Mouse (Mus musculus) myocyte (in vitro differentiated cells): ENCODE measurements at regions not wholly inside any gene's neighbourhood (a gene's known extent, or its start where the extent isn't known, plus 50 kb on each side); places are given as distances from the start of the nearest gene placed in this dataset.

ENCODE experiments used
- H3K27me3 ChIP-seq: one replicate; pipeline ENCODE4 v1.6.1; 2011; ENCODE audit not compliant: control insufficient read depth, insufficient read depth, insufficient read length
- H3K36me3 ChIP-seq: one replicate; pipeline ENCODE4 v1.6.1; 2011; ENCODE audit not compliant: control insufficient read depth, insufficient read depth
- H3K4me2 ChIP-seq: one replicate; pipeline ENCODE4 v1.6.1; 2011; ENCODE audit warnings: low read depth, control low read depth
- H3K4me3 ChIP-seq: one replicate; pipeline ENCODE4 v1.5.1; 2011; ENCODE audit warnings: mild to moderate bottlenecking, control low read depth, moderate library complexity
- H3K79me2 ChIP-seq: one replicate; pipeline ENCODE4 v1.6.1; 2011; ENCODE audit not compliant: control insufficient read depth, insufficient read depth
- H3ac ChIP-seq: one replicate; pipeline ENCODE4 v1.6.1; 2011; ENCODE audit not compliant: control insufficient read depth, insufficient read length
- CEBPB ChIP-seq: IDR thresholded peaks from 2 replicates; pipeline ENCODE4 v1.6.1; 2011; ENCODE audit warnings: mild to moderate bottlenecking, moderate library complexity; ENCODE audit not compliant: poor library complexity, insufficient read depth, severe bottlenecking
- E2F4 ChIP-seq: IDR thresholded peaks from one replicate; pipeline ENCODE4 v1.6.1; 2011; ENCODE audit warnings: mild to moderate bottlenecking, control low read depth, moderate library complexity; ENCODE audit not compliant: insufficient read depth
- MAX ChIP-seq: IDR thresholded peaks from one replicate; pipeline ENCODE4 v1.6.1; 2011; ENCODE audit warnings: low read depth, mild to moderate bottlenecking, control low read depth
- MYOD1 ChIP-seq, 3 experiments: IDR thresholded peaks; one replicate each; pipeline ENCODE4 v1.6.1; 2011; ENCODE audit warnings: control low read depth in 2 of 3, low read depth in 2 of 3, mild to moderate bottlenecking in 2 of 3, moderate library complexity in 1 of 3; ENCODE audit not compliant: insufficient read length in 2 of 3, control insufficient read depth in 1 of 3
- MYOG ChIP-seq, 3 experiments: IDR thresholded peaks; one replicate each; pipeline ENCODE4 v1.6.1; 2011; ENCODE audit warnings: control low read depth in 2 of 3, low read depth in 2 of 3, mild to moderate bottlenecking in 2 of 3; ENCODE audit not compliant: insufficient read length in 2 of 3, control insufficient read depth in 1 of 3, insufficient read depth in 1 of 3
- POLR2A ChIP-seq: IDR thresholded peaks from one replicate; pipeline ENCODE4 v1.6.1; 2011; ENCODE audit warnings: low read depth, mild to moderate bottlenecking, control low read depth, moderate library complexity; ENCODE audit not compliant: insufficient read length
- POLR2AphosphoS2 ChIP-seq: IDR thresholded peaks from one replicate; pipeline ENCODE4 v1.6.1; 2011; ENCODE audit warnings: low read depth, control low read depth; ENCODE audit not compliant: insufficient read length
- REST ChIP-seq: IDR thresholded peaks from one replicate; pipeline ENCODE4 v1.6.1; 2011; ENCODE audit warnings: mild to moderate bottlenecking, control low read depth, moderate library complexity; ENCODE audit not compliant: insufficient read depth, insufficient read length
- SRF ChIP-seq: IDR thresholded peaks from one replicate; pipeline ENCODE4 v1.6.1; 2011; ENCODE audit warnings: low read depth; ENCODE audit not compliant: control insufficient read depth, insufficient read length
- TCF12 ChIP-seq: IDR thresholded peaks from one replicate; pipeline ENCODE4 v1.6.1; 2011; ENCODE audit warnings: mild to moderate bottlenecking, control low read depth; ENCODE audit not compliant: poor library complexity, insufficient read depth, severe bottlenecking
- TCF3 ChIP-seq: IDR thresholded peaks from one replicate; pipeline ENCODE4 v1.6.1; 2011; ENCODE audit warnings: low read depth, control low read depth; ENCODE audit not compliant: insufficient read length
- USF1 ChIP-seq: IDR thresholded peaks from one replicate; pipeline ENCODE4 v1.6.1; 2011; ENCODE audit warnings: low read depth, mild to moderate bottlenecking, control low read depth, moderate library complexity

- no peak for TF ChIP-seq TCF3
- no peak for TF ChIP-seq SRF
- no peak for TF ChIP-seq USF1
- no peak for TF ChIP-seq MYOD1 (IDR thresholded peaks at IDR 0.05; ENCODE audit: control insufficient read depth in 1 of 3, insufficient read length in 2 of 3, low read depth in 2 of 3)
- TF ChIP-seq CEBPB = no peak
- TF ChIP-seq TCF12 = no peak
- no peak for TF ChIP-seq E2F4
- no peak for TF ChIP-seq POLR2AphosphoS2
- no peak for TF ChIP-seq POLR2A
- no peak for TF ChIP-seq REST
- no peak for TF ChIP-seq MYOG (IDR thresholded peaks at IDR 0.05; ENCODE audit: control insufficient read depth in 1 of 3, insufficient read depth in 1 of 3, insufficient read length in 2 of 3, low read depth in 2 of 3)
- TF ChIP-seq MAX = no peak
- Histone ChIP-seq H3K36me3 (no peaks in the 10 kb centered on the region), H3K4me2 (no peak overlapping the region)
These were observed 293.8 kb downstream of the Bcl11a start for GRCm38 (mm10) chr11:24371687-24371950.

DNA sequence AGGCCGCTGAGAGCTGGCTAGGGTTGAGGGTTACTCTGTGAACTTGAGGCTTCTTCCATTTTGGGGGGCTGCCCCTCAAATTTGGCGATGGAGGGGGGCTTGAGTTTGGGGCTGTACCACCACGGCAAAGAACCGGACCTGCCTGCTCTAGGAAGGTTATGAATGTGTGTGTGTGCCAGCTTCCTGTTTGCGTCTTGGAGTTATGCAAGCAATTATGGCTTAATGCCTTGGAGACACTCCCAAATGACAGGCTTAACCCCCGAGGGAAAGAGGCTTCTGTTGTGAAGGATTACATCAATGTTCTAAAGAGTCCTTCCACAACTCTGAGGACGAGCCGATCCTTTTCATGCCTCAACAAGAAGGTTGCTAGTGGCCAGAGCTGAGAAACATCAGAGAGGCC lies 294.1 kb downstream of the Bcl11a start:
- no peak overlapping the region for H3K4me3 ChIP-seq
- H3K36me3 ChIP-seq = no peaks in the 10 kb centered on the region
- TF ChIP-seq USF1 (no peak), POLR2A (no peak), POLR2AphosphoS2 (no peak), TCF3 (no peak), MYOG (IDR thresholded peaks at IDR 0.05; ENCODE audit: control insufficient read depth in 1 of 3, insufficient read depth in 1 of 3, insufficient read length in 2 of 3, low read depth in 2 of 3) (no peak), REST (no peak), SRF (no peak), CEBPB (no peak), MYOD1 (IDR thresholded peaks at IDR 0.05; ENCODE audit: control insufficient read depth in 1 of 3, insufficient read length in 2 of 3, low read depth in 2 of 3) (no peak), TCF12 (no peak), MAX (no peak)
- no peaks in the 10 kb centered on the region for H3K79me2 ChIP-seq
- H3K4me2 ChIP-seq = no peak overlapping the region
- no peak overlapping the region for H3ac ChIP-seq
- no peaks in the 10 kb centered on the region for H3K27me3 ChIP-seq

More at GRCm38 (mm10) chr11:24371687-24371950, 293.8 kb downstream of the Bcl11a start:
- Histone ChIP-seq H3K79me2 (no peaks in the 10 kb centered on the region), H3K4me3 (no peak overlapping the region), H3K27me3 (no peaks in the 10 kb centered on the region), H3ac (no peak overlapping the region)

DNA sequence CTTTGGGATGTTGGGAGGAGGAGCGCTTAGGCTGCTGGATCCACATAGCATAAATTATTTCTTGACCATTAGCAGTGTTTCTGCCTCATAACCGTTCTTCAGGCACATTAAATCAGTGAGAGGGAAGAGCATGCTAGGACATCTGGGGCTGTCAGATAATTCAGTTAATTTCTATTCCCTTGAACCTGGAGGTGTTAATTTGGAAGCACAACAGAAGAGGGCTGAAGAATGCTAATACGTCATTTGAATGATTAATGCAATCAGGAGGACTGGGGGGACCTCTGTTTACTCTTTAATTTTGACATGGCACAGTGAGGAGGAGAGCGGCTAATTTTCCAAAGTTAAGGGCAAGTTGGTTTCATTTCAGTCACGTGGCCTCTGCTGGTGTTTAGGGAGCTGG lies 294.8 kb downstream of the Bcl11a start:
- H3ac ChIP-seq = no peak overlapping the region
- no peaks in the 10 kb centered on the region for H3K27me3 ChIP-seq
- no peak overlapping the region for H3K4me3 ChIP-seq
- no peaks in the 10 kb centered on the region for H3K36me3 ChIP-seq
- H3K4me2 ChIP-seq = no peak overlapping the region
- H3K79me2 ChIP-seq = no peaks in the 10 kb centered on the region
- TF ChIP-seq USF1 (peak; percentile 23), MAX (no peak), SRF (no peak), CEBPB (no peak)

DNA sequence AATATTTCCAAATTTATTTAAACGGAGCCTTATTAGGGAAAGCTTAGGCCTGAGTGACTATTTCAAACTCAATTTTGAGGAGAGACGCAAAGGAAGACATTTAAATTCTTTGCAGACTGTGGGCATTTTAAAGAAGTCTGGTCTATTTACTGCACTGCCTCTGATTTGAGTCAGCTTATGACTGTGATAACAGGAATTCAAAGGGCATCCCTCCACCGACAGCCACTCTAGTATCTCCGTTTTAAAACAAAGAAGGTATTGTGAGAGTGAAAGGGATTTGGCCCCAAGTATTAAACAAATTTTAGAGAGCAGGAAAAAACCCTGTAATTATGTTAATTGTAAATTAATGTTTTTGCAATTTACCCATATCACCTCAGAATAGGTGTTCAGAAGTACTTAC lies 295.4 kb downstream of the Bcl11a start:
- H3K79me2 ChIP-seq = no peaks in the 10 kb centered on the region
- H3K27me3 ChIP-seq = no peaks in the 10 kb centered on the region
- no peak for TF ChIP-seq MYOG (IDR thresholded peaks at IDR 0.05; ENCODE audit: control insufficient read depth in 1 of 3, insufficient read depth in 1 of 3, insufficient read length in 2 of 3, low read depth in 2 of 3)
- TF ChIP-seq TCF3 = no peak
- TF ChIP-seq SRF = no peak
- TF ChIP-seq E2F4 = no peak
- TF ChIP-seq CEBPB = no peak
- H3ac ChIP-seq = no peak overlapping the region
- no peaks in the 10 kb centered on the region for H3K36me3 ChIP-seq
- no peak overlapping the region for H3K4me3 ChIP-seq
- no peak overlapping the region for H3K4me2 ChIP-seq

DNA sequence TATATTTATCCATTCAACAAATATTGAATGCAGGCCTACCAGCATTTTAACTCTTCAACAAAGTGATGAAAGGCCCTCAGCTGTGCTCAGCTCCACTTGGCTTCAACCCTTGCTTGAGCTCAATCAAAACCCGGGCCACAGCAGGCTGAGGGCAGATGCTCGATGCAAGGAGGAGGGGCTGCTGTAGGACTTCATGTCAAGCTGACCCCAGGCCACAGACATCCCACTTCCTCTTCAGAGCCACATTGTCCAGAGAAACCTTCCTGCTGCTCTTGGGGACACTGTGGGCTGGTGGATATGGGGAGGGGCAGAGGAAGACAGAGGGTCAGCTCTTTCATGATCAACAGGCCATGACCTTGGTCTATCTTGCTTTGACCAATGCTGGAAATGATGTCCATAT lies 299.7 kb downstream of the Bcl11a start:
- TF ChIP-seq POLR2A = no peak
- TF ChIP-seq MAX = no peak
- TF ChIP-seq SRF = no peak
- no peak for TF ChIP-seq E2F4
- no peak for TF ChIP-seq TCF12
- TF ChIP-seq CEBPB = no peak
- TF ChIP-seq USF1 = no peak
- TF ChIP-seq MYOG (IDR thresholded peaks at IDR 0.05; ENCODE audit: control insufficient read depth in 1 of 3, insufficient read depth in 1 of 3, insufficient read length in 2 of 3, low read depth in 2 of 3) = no peak
- TF ChIP-seq TCF3 = no peak
- no peak for TF ChIP-seq POLR2AphosphoS2
- no peak for TF ChIP-seq MYOD1 (IDR thresholded peaks at IDR 0.05; ENCODE audit: control insufficient read depth in 1 of 3, insufficient read length in 2 of 3, low read depth in 2 of 3)
- no peak for TF ChIP-seq REST
- Histone ChIP-seq H3K4me3 (no peak overlapping the region), H3ac (no peak overlapping the region), H3K79me2 (no peaks in the 10 kb centered on the region), H3K27me3 (no peaks in the 10 kb centered on the region), H3K36me3 (no peaks in the 10 kb centered on the region), H3K4me2 (no peak overlapping the region)
